Mouse (Mus musculus) heart, postnatal 0 days (tissue): ENCODE measurements around the gene Cbs. TPM values are rescaled to one million over a fixed set of nuclear protein-coding genes. Genes with fewer than 3 reads are reported as not detected.
A peak's percentile ranks its signal among the peaks of the same experiment; 100 is the strongest.

Experiments used
- ATAC-seq: fragments of 200-750 bp; cut with Nextera tagmentation; 2 replicates; pipeline ENCODE4 v1.8.0; 2017; ENCODE audit warnings: low read depth, moderate number of reproducible peaks, moderate library complexity; ENCODE audit not compliant: insufficient read depth
- DNase-seq: peaks from one replicate; pipeline ENCODE4 v3.0.0-alpha.2; 2016; ENCODE audit warnings: low spot score
- H3K27ac ChIP-seq: fragments of 300-500 bp; sonication (generic); 2 replicates; pipeline ENCODE4 v1.5.1; 2014; ENCODE audit warnings: low read depth, mild to moderate bottlenecking
- H3K27me3 ChIP-seq: fragments of 300-500 bp; sonication (generic); 2 replicates; pipeline ENCODE4 v1.6.1; 2014; ENCODE audit warnings: low read length, mixed read lengths; ENCODE audit not compliant: control insufficient read depth, insufficient read depth
- H3K36me3 ChIP-seq: fragments of 300-500 bp; sonication (generic); replicated peaks from 2 replicates; pipeline ENCODE4 v1.6.1; 2014; ENCODE audit warnings: low read length, mixed read lengths; ENCODE audit not compliant: control insufficient read depth, insufficient read depth
- H3K4me1 ChIP-seq: fragments of 300-500 bp; sonication (generic); 2 replicates; pipeline ENCODE4 v1.6.1; 2014; ENCODE audit warnings: antibody characterized with exemption; ENCODE audit not compliant: control insufficient read depth, insufficient read depth
- H3K4me2 ChIP-seq: fragments of 300-500 bp; sonication (generic); 2 replicates; pipeline ENCODE4 v1.6.1; 2014; ENCODE audit warnings: low read depth, mild to moderate bottlenecking, low read length, moderate library complexity
- H3K4me3 ChIP-seq: fragments of 300-500 bp; sonication (generic); 2 replicates; pipeline ENCODE4 v1.5.1; 2014; ENCODE audit warnings: low read depth, low read length
- H3K9ac ChIP-seq: fragments of 300-500 bp; sonication (generic); replicated peaks from 2 replicates; pipeline ENCODE4 v1.6.1; 2014; ENCODE audit warnings: low read depth, low read length, mixed read lengths
- H3K9me3 ChIP-seq: fragments of 300-500 bp; sonication (generic); replicated peaks from 2 replicates; pipeline ENCODE4 v1.6.1; 2016; ENCODE audit warnings: low read length; ENCODE audit not compliant: control insufficient read depth
- CTCF ChIP-seq: IDR thresholded peaks from 2 replicates; pipeline ENCODE4 v1.5.1; 2016; ENCODE audit warnings: antibody characterized with exemption, control low read depth, low read depth
- EP300 ChIP-seq: IDR thresholded peaks from 2 replicates; pipeline ENCODE4 v1.6.1; 2016; ENCODE audit warnings: antibody characterized with exemption, low read depth
- WGBS: fragments of 180-500 bp; shearing (Covaris S2); extraction: QIAGEN DNeasy Blood & Tissue Kit; methylation state at CpG from one replicate; pipeline ENCODE4 v1.1.7; 2014; 5-methylcytosine and 5-hydroxymethylcytosine counted together
- polyA plus RNA-seq: library from polyadenylated mRNA; unstranded; fragments of >200 nt; fragmentation: Nextera tagmentation; extraction: Ambion mirVana; gene quantifications from 2 replicates; pipeline ENCODE4 v1.2.1, GENCODE M21; 2015
- total RNA-seq: library from RNA; depleted of rRNA; stranded (reverse); fragments of >200 nt; gene quantifications from 2 replicates; pipeline ENCODE4 v1.2.3, GENCODE M21; 2014; ENCODE audit warnings: low replicate concordance

Gene Cbs
- total and polyA plus RNA-seq, 2 experiments from 2014 or later = 0.27 to 2.1 TPM

- Histone ChIP-seq H3K27ac (no peak overlapping the region), H3K9ac (no peak overlapping the region), H3K4me2 (no peak overlapping the region), H3K4me1 (peaks cover 15% of the 10 kb centered on the region), H3K4me3 (no peak overlapping the region), H3K9me3 (no peaks in the 10 kb centered on the region), H3K36me3 (peaks cover 36% of the 10 kb centered on the region), H3K27me3 (no peaks in the 10 kb centered on the region)
- 82% methylated on average over 5 of the region's 5 CpGs for WGBS
- no peak for TF ChIP-seq EP300
- TF ChIP-seq CTCF = no peak
- no peak for DNase-seq
- no peak for ATAC-seq
Observed at GRCm38 (mm10) chr17:31656682-31657081, 19.6 kb upstream of the Cbs start.

- H3K27ac ChIP-seq = peak overlapping the region; percentile 36
- 38% methylated on average over 4 of the region's 4 CpGs for WGBS
- ATAC-seq = no peak
- H3K9ac ChIP-seq = no peak overlapping the region
- TF ChIP-seq EP300 (no peak), CTCF (no peak)
- no peak overlapping the region for H3K4me2 ChIP-seq
- no peaks in the 10 kb centered on the region for H3K27me3 ChIP-seq
- no peak for DNase-seq
- peaks cover 15% of the 10 kb centered on the region for H3K4me1 ChIP-seq
- peaks cover 49% of the 10 kb centered on the region for H3K36me3 ChIP-seq
- no peaks in the 10 kb centered on the region for H3K9me3 ChIP-seq
- H3K4me3 ChIP-seq = no peak overlapping the region
Observed at GRCm38 (mm10) chr17:31655366-31655765, 18.3 kb upstream of the Cbs start.

- DNase-seq = no peak
- Histone ChIP-seq H3K27ac (no peak overlapping the region), H3K9me3 (no peaks in the 10 kb centered on the region), H3K4me2 (no peak overlapping the region), H3K36me3 (peaks cover 69% of the 10 kb centered on the region), H3K4me3 (no peak overlapping the region), H3K27me3 (no peaks in the 10 kb centered on the region), H3K4me1 (peaks cover 12% of the 10 kb centered on the region), H3K9ac (no peak overlapping the region)
- TF ChIP-seq EP300 (no peak), CTCF (no peak)
- no peak for ATAC-seq
- 85% methylated on average over 6 of the region's 6 CpGs for WGBS
Observed at GRCm38 (mm10) chr17:31653277-31653676, 16.2 kb upstream of the Cbs start.

- Histone ChIP-seq H3K4me3 (no peak overlapping the region), H3K9ac (no peak overlapping the region), H3K27me3 (no peaks in the 10 kb centered on the region), H3K27ac (no peak overlapping the region), H3K4me1 (peaks cover 5% of the 10 kb centered on the region), H3K36me3 (peaks cover 80% of the 10 kb centered on the region), H3K4me2 (no peak overlapping the region), H3K9me3 (no peaks in the 10 kb centered on the region)
- ATAC-seq = no peak
- WGBS = 53% methylated on average over 14 of the region's 14 CpGs
- TF ChIP-seq EP300 (no peak), CTCF (no peak)
- DNase-seq = no peak
Observed at GRCm38 (mm10) chr17:31652152-31652551, 15.1 kb upstream of the Cbs start.

- H3K27ac ChIP-seq = no peak overlapping the region
- no peak for TF ChIP-seq CTCF
- no peak overlapping the region for H3K9ac ChIP-seq
- ATAC-seq (peak; percentile 41; the same call in 1 of the 2 replicates), DNase-seq (no peak)
- no peaks in the 10 kb centered on the region for H3K9me3 ChIP-seq
- no peaks in the 10 kb centered on the region for H3K4me1 ChIP-seq
- 82% methylated on average over 5 of the region's 5 CpGs for WGBS
- H3K4me3 ChIP-seq = no peak overlapping the region
- H3K36me3 ChIP-seq = peaks cover 50% of the 10 kb centered on the region
- no peaks in the 10 kb centered on the region for H3K27me3 ChIP-seq
- no peak overlapping the region for H3K4me2 ChIP-seq
Observed at GRCm38 (mm10) chr17:31646199-31647002, 9.4 kb upstream of the Cbs start.

GRCm38 (mm10) chr17:31642913-31643312, 5.9 kb upstream of the Cbs start:
- ATAC-seq (0 out of 2 replicates have a peak, but pooled peaks have one; percentile 20), DNase-seq (no peak)
- no peak overlapping the region for H3K27ac ChIP-seq
- no peak overlapping the region for H3K9ac ChIP-seq
- no peaks in the 10 kb centered on the region for H3K9me3 ChIP-seq
- WGBS = 70% methylated on average over 4 of the region's 4 CpGs
- TF ChIP-seq EP300 (no peak), CTCF (no peak)
- H3K4me1 ChIP-seq = no peaks in the 10 kb centered on the region
- no peaks in the 10 kb centered on the region for H3K27me3 ChIP-seq
- H3K4me3 ChIP-seq = no peak overlapping the region
- no peak overlapping the region for H3K4me2 ChIP-seq
- H3K36me3 ChIP-seq = peaks cover 17% of the 10 kb centered on the region
